Mouse (Mus musculus): ENCODE measurements around the gene Ptpa. TPM values are rescaled to one million over a fixed set of nuclear protein-coding genes. Genes with fewer than 3 reads are reported as not detected.
A peak's percentile ranks its signal among the peaks of the same experiment; 100 is the strongest.

Gene Ptpa
- total and polyA plus RNA-seq, 3 experiments, result 82.7 to 91.2 (median 88.7) TPM

GRCm38 (mm10) chr2:30445312-30445711, 29.5 kb downstream of the Ptpa start:
- TF ChIP-seq EP300 (IDR thresholded peaks at IDR 0.05; ENCODE audit: insufficient read depth, low read depth, low read length), result no peak
- 0 out of 2 replicates have a peak, but pooled peaks have one; percentile 20 for TF ChIP-seq POLR2A (IDR thresholded peaks at IDR 0.05; ENCODE audit: insufficient read depth, low read depth, low read length)
- TF ChIP-seq CTCF (IDR thresholded peaks at IDR 0.05), result no peak
- intact Hi-C loops (cut with DNase I), result no loop called here
- no peaks in the 10 kb centered on the region for H3K79me2 ChIP-seq (replicated peaks; ENCODE audit: control insufficient read depth, insufficient read depth, low read length)
- DNase-seq, result peak; percentile 52 to 64
- peak overlapping the region; percentile 97 for H3K27ac ChIP-seq
- WGBS, result 35% methylated on average over 2 of the region's 2 CpGs
- H3K4me3 ChIP-seq, result no peak overlapping the region
- H3K36me3 ChIP-seq (ENCODE audit: control insufficient read depth, insufficient read depth, low read length), result peaks cover 20% of the 10 kb centered on the region
- peak overlapping the region; percentile 64 for H3K9ac ChIP-seq (ENCODE audit: low read depth, low read length)
- no peaks in the 10 kb centered on the region for H3K27me3 ChIP-seq (ENCODE audit: control insufficient read depth, insufficient read depth, low read length)
- H3K4me1 ChIP-seq (ENCODE audit: control insufficient read depth, insufficient read depth, low read length), result peaks cover 67% of the 10 kb centered on the region

GRCm38 (mm10) chr2:30446891-30447826, 31.3 kb downstream of the Ptpa start:
- Histone ChIP-seq H3K27me3 (ENCODE audit: control insufficient read depth, insufficient read depth, low read length) (no peaks in the 10 kb centered on the region), H3K4me1 (ENCODE audit: control insufficient read depth, insufficient read depth, low read length) (peaks cover 55% of the 10 kb centered on the region), H3K9ac (ENCODE audit: low read depth, low read length) (peak overlapping the region; percentile 58), H3K27ac (peak overlapping the region; percentile 97), H3K79me2 (replicated peaks; ENCODE audit: control insufficient read depth, insufficient read depth, low read length) (no peaks in the 10 kb centered on the region), H3K36me3 (ENCODE audit: control insufficient read depth, insufficient read depth, low read length) (peaks cover 20% of the 10 kb centered on the region), H3K4me3 (no peak overlapping the region)
- WGBS, result 19% methylated on average over 10 of the region's 10 CpGs
- TF ChIP-seq POLR2A (IDR thresholded peaks at IDR 0.05; ENCODE audit: insufficient read depth, low read depth, low read length) (peak; percentile 22; the same call in 1 of the 2 replicates), CTCF (IDR thresholded peaks at IDR 0.05) (no peak)
- DNase-seq, result peak; percentile 62
- intact Hi-C loops (cut with DNase I), result no loop called here

GRCm38 (mm10) chr2:30448371-30448770, 32.5 kb downstream of the Ptpa start:
- no peak for TF ChIP-seq CTCF (IDR thresholded peaks at IDR 0.05)
- no peak for TF ChIP-seq EP300 (IDR thresholded peaks at IDR 0.05; ENCODE audit: insufficient read depth, low read depth, low read length)
- peak; percentile 37; the same call in 1 of the 2 replicates for TF ChIP-seq POLR2A (IDR thresholded peaks at IDR 0.05; ENCODE audit: insufficient read depth, low read depth, low read length)
- H3K9ac ChIP-seq (ENCODE audit: low read depth, low read length), result peak overlapping the region; percentile 20; the same call in 1 of the 2 replicates
- H3K79me2 ChIP-seq (replicated peaks; ENCODE audit: control insufficient read depth, insufficient read depth, low read length), result no peaks in the 10 kb centered on the region
- peak in 1 of 2 experiments; percentile 40 for DNase-seq
- H3K4me3 ChIP-seq, result no peak overlapping the region
- peaks cover 15% of the 10 kb centered on the region for H3K36me3 ChIP-seq (ENCODE audit: control insufficient read depth, insufficient read depth, low read length)
- intact Hi-C loops (cut with DNase I), result no loop called here
- H3K27me3 ChIP-seq (ENCODE audit: control insufficient read depth, insufficient read depth, low read length), result no peaks in the 10 kb centered on the region
- peaks cover 43% of the 10 kb centered on the region for H3K4me1 ChIP-seq (ENCODE audit: control insufficient read depth, insufficient read depth, low read length)
- peak overlapping the region; percentile 97 for H3K27ac ChIP-seq
- 45% methylated on average over 7 of the region's 7 CpGs for WGBS

- H3K4me3 ChIP-seq, result no peak overlapping the region
- no peaks in the 10 kb centered on the region for H3K79me2 ChIP-seq (replicated peaks; ENCODE audit: control insufficient read depth, insufficient read depth, low read length)
- no peaks in the 10 kb centered on the region for H3K27me3 ChIP-seq (ENCODE audit: control insufficient read depth, insufficient read depth, low read length)
- DNase-seq, result no peak
- H3K36me3 ChIP-seq (ENCODE audit: control insufficient read depth, insufficient read depth, low read length), result peaks cover 2% of the 10 kb centered on the region; the same call in 1 of the 2 replicates
- 71% methylated on average over 1 of the region's 1 CpGs for WGBS
- TF ChIP-seq CTCF (IDR thresholded peaks at IDR 0.05) (peak; percentile 75), EP300 (IDR thresholded peaks at IDR 0.05; ENCODE audit: insufficient read depth, low read depth, low read length) (no peak), POLR2A (IDR thresholded peaks at IDR 0.05; ENCODE audit: insufficient read depth, low read depth, low read length) (no peak)
- intact Hi-C loops (cut with DNase I), result no loop called here
- no peak overlapping the region for H3K9ac ChIP-seq (ENCODE audit: low read depth, low read length)
- no peak overlapping the region for H3K27ac ChIP-seq
- H3K4me1 ChIP-seq (ENCODE audit: control insufficient read depth, insufficient read depth, low read length), result peaks cover 28% of the 10 kb centered on the region
These were observed 34.7 kb downstream of the Ptpa start for GRCm38 (mm10) chr2:30450530-30450929.

- TF ChIP-seq EP300 (IDR thresholded peaks at IDR 0.05; ENCODE audit: insufficient read depth, low read depth, low read length) (no peak), POLR2A (IDR thresholded peaks at IDR 0.05; ENCODE audit: insufficient read depth, low read depth, low read length) (no peak), CTCF (IDR thresholded peaks at IDR 0.05) (no peak)
- DNase-seq, result no peak
- no peaks in the 10 kb centered on the region for H3K79me2 ChIP-seq (replicated peaks; ENCODE audit: control insufficient read depth, insufficient read depth, low read length)
- no peak overlapping the region for H3K4me3 ChIP-seq
- WGBS, result 88% methylated on average over 3 of the region's 3 CpGs
- peaks cover 18% of the 10 kb centered on the region for H3K4me1 ChIP-seq (ENCODE audit: control insufficient read depth, insufficient read depth, low read length)
- 0 out of 2 replicates have a peak, but pooled peaks cover 1% of the 10 kb centered on the region for H3K36me3 ChIP-seq (ENCODE audit: control insufficient read depth, insufficient read depth, low read length)
- intact Hi-C loops (cut with DNase I), result no loop called here
- H3K27me3 ChIP-seq (ENCODE audit: control insufficient read depth, insufficient read depth, low read length), result no peaks in the 10 kb centered on the region
- H3K27ac ChIP-seq, result no peak overlapping the region
- H3K9ac ChIP-seq (ENCODE audit: low read depth, low read length), result no peak overlapping the region
These were observed 35.7 kb downstream of the Ptpa start for GRCm38 (mm10) chr2:30451525-30451924.

GRCm38 (mm10) chr2:30453570-30453969, 37.7 kb downstream of the Ptpa start:
- Histone ChIP-seq H3K27me3 (ENCODE audit: control insufficient read depth, insufficient read depth, low read length) (no peaks in the 10 kb centered on the region), H3K9ac (ENCODE audit: low read depth, low read length) (no peak overlapping the region), H3K79me2 (replicated peaks; ENCODE audit: control insufficient read depth, insufficient read depth, low read length) (no peaks in the 10 kb centered on the region), H3K27ac (no peak overlapping the region), H3K4me3 (no peak overlapping the region), H3K36me3 (ENCODE audit: control insufficient read depth, insufficient read depth, low read length) (no peaks in the 10 kb centered on the region), H3K4me1 (ENCODE audit: control insufficient read depth, insufficient read depth, low read length) (no peaks in the 10 kb centered on the region)
- no peak for TF ChIP-seq POLR2A (IDR thresholded peaks at IDR 0.05; ENCODE audit: insufficient read depth, low read depth, low read length)
- no peak for TF ChIP-seq EP300 (IDR thresholded peaks at IDR 0.05; ENCODE audit: insufficient read depth, low read depth, low read length)
- TF ChIP-seq CTCF (IDR thresholded peaks at IDR 0.05), result no peak
- WGBS, result 74% methylated on average over 3 of the region's 3 CpGs
- intact Hi-C loops (cut with DNase I), result no loop called here
- DNase-seq, result no peak

Data from heart, adult 2 months (tissue).